Mouse (Mus musculus) gastrocnemius, adult 2 months (tissue): ENCODE measurements around the gene Epb41. TPM values are rescaled to one million over a fixed set of nuclear protein-coding genes. Genes with fewer than 3 reads are reported as not detected.

Source experiments
- DNase-seq: peaks from one replicate; pipeline ENCODE4 v3.0.0; 2022
- H3K27ac ChIP-seq: fragments of 200-600 bp; 2 replicates; pipeline ENCODE4 v1.8.1; 2022; ENCODE audit warnings: mild to moderate bottlenecking
- H3K4me3 ChIP-seq: fragments of 200-600 bp; 2 replicates; pipeline ENCODE4 v1.8.1; 2022; ENCODE audit warnings: mild to moderate bottlenecking, moderate library complexity
- CTCF ChIP-seq: fragments of 200-600 bp; IDR thresholded peaks from 2 replicates; pipeline ENCODE4 v1.8.1; 2022; ENCODE audit warnings: antibody characterized with exemption, mild to moderate bottlenecking, moderate library complexity
- intact Hi-C: fragments of 180-260 bp; cut with DNase I; formaldehyde crosslinking; loops from one replicate; pipeline ENCODE4 v1.15.1; 2025
- total RNA-seq, 2 experiments: library from RNA; stranded (reverse); gene quantifications; 2 replicates each; pipeline ENCODE4 v1.2.3; 2021

Gene Epb41
- total RNA-seq, 2 experiments from 2014 or later = 102 to 113 TPM

DNA sequence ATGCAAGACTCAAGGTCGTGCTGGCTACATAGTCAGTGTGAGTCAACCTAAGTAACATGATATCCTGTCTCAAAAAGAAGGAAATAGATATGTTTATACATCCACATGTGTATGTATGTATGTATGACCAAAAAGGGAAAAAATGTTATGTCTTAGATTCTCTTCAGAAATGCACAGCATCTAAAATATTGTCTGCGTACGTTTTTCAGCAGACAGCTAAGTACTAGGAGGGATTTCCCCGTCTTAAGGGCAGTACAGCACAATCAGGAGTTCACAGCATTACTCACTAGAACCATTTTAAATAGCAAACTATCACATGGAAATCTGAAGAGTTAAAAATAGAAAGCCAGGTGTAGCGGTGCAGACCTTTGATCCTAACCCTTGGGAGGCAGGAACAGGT, 38.0 kb downstream of the Epb41 start:
- intact Hi-C loops = loop anchor here (5.0 kb wide), 1 partner anchor 40 kb away; the partner anchor contains the start of gene Epb41
- no peak for TF ChIP-seq CTCF
- no peak for DNase-seq

DNA sequence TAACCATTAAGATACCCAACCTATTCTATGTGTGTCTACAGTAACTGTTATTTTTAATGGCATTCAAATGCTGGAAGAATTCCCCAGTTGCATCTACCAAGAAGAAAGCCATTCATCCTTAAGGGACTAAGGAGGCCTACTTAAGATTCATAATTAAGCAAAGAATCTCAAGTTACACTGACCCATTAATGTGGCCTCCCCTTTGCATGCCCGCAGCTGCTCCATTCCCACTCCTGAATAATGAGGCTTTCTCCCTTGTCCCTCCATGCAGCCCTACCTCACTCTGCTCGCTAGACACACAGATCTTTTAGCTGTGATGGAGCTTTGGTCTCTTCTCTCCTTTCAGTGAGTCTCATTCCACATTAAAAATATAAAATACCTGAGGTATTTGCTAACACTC, 40.9 kb downstream of the Epb41 start:
- H3K27ac ChIP-seq = no peak overlapping the region
- H3K4me3 ChIP-seq = no peak overlapping the region
- intact Hi-C loops = no loop called here
- DNase-seq = no peak
- no peak for TF ChIP-seq CTCF

More for the DNA sequence above, 38.0 kb downstream of the Epb41 start:
- H3K27ac ChIP-seq = peak overlapping the region; percentile 78; the same call in 1 of the 2 replicates
- H3K4me3 ChIP-seq = no peak overlapping the region

DNA sequence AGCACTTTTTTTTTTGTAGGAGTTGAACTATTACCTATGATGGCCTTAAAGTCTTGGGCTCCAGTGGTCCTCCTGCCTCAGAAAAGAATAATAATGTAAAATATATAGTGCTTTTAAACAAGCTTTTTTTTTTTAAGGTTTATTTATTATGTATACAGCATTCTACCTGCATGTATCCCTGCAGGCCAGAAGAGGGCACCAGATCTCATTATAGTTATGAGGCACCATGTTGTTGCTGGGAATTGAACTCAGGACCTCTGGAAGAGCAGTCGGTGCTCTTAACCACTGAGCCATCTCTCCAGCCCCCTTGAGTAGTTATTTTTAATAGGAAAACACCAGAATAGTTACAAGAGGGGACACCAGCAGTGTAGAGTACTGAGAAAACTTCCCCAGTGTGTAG, 41.9 kb downstream of the Epb41 start:
- no peak for DNase-seq
- H3K4me3 ChIP-seq = no peak overlapping the region
- intact Hi-C loops = no loop called here
- no peak overlapping the region for H3K27ac ChIP-seq
- TF ChIP-seq CTCF = peak; percentile 63

DNA sequence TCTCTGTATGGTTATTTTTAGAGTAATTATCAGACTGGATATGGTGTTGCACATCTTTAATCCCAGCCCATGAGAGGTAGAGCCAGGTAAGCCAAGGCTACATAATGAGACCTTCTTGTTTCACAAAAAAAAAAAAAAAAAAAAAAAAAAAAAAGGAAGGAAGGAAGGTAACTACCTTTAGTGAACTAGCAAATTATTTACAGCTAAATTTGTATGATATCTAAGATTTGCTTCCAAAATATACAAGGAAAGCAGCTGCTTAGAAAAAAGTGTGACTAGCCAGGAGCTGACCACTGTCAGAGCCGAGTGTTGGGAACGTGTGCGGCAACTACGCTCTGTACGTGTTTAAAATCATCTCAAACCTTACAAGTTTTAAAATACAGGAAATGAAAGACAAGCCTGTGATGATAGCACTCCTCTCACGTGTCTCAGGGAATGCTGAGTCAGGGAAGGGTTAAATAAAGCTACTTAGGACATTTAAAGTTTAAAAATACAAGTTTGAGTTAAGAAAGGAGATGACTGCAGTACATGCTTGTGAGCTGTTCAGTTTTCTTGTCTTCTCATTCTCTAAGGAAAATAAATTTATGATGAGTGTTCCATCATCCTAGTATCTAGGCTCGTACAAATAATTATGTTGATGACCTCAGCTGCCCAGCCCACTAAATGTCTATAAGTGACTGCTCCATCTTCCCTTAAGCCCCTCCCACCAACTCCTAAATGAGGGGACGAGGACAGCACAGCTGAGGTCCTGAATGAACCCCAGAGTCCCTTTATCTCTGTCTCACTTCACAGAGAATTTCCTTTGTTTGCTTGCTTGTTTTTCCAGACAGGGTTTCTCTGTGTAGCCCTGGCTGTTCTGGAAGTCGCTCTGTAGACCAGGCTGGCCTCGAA, 45.0 kb downstream of the Epb41 start:
- Histone ChIP-seq H3K4me3 (no peak overlapping the region), H3K27ac (peak overlapping the region; percentile 46)
- TF ChIP-seq CTCF = no peak
- intact Hi-C loops = no loop called here
- no peak for DNase-seq

DNA sequence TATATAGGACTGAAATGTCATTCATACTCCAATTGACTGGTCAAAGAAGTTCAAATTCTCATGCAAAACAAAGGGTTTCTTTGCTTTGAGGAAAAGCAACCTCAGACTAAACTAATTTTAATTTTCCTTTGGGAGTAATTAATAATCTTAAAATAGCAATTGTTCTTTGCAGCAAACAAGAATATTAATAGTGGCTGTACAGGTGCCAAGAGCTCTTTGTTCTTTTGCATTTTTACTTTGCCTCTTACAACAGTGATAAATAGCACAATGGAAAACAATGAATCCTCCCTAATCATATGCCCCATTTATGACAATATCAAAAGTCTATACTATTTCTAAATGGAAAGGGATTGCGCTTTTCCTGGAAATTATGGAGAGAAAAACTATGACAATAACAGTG, 47.3 kb downstream of the Epb41 start:
- no peak for DNase-seq

DNA sequence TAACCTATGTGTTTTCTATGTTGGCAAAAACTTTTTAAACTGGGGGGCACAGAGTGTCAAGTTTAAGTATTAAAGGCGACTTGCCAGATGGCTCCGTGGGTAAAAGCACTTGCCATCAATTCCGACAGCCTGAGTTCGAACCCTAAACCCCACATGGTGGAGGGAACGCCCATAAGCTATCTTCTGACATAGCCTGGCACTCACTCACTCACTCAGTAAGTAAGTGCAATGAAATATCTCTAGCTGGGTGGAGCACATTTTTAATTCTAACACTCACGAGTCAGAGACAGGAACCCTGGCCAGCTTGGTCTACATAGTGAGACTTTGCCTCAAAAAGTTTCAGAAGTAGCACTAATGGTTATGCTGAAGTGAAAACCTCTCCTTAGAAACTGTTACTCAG, 48.0 kb downstream of the Epb41 start:
- peak overlapping the region; percentile 57 for H3K27ac ChIP-seq
- intact Hi-C loops = no loop called here

More for the DNA sequence above, 47.3 kb downstream of the Epb41 start:
- TF ChIP-seq CTCF = no peak
- H3K4me3 ChIP-seq = no peak overlapping the region
- peak overlapping the region; percentile 79 for H3K27ac ChIP-seq
- intact Hi-C loops = no loop called here

DNA sequence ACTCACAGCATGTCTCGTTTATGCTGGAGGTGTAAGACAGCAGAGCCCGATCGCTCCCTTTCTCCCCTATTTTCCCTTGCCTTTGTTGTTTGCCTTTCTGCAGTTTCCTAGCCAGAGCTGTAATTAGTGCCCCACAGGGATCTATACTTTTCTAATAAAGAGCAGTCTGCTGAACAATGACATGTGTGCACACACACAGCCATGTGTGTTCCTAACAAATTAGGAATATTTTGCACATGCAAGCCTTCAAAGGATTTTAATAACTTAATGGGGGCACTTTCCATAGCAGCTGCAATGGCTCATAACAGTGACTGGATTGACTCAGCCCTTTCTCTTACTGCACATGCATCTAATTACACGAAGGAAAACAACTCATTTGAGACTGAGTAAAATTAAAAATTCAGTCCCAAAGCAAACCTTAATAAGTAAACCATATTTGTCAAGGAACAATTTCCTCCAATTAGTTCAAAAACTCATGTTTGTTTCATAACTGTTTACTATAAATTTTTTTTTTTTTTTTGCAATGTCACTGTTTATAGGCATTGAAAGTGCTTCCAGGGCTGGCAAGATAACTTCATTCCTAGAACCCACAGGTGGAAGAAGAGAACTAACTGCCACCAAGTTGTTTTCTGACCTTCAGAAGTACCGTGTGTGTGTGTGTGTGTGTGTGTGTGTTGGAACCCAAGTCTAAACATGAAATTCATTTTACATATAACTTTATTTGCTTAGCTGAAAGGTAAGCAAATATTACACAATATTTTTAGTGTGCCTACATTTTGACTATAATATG, 49.2 kb downstream of the Epb41 start:
- DNase-seq = no peak
- intact Hi-C loops = no loop called here

More for the DNA sequence above, 48.0 kb downstream of the Epb41 start:
- no peak for DNase-seq
- no peak overlapping the region for H3K4me3 ChIP-seq
- TF ChIP-seq CTCF = no peak

DNA sequence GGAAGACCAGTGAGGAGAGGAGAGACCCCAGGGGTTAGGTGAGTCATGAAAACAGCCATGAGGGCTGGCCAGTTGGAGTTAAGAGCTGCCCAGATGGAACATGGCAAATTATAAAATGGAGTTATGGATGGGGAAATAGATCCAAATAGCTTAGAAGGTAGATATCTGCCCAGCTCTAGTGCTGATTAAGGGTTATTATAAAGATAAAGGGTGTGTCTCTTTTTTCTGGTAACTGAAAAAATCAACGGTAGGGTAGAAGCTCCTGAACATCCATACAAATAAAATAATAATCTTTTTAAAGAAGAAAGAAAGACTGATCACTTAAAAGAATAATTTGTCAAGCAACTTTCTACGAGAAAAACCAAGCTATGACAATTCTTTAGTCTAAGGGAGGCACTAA, 49.9 kb downstream of the Epb41 start:
- DNase-seq = no peak
- TF ChIP-seq CTCF = no peak
- no peak overlapping the region for H3K4me3 ChIP-seq
- no peak overlapping the region; the same call in 1 of the 2 replicates for H3K27ac ChIP-seq
- intact Hi-C loops = no loop called here

More for the DNA sequence above, 49.2 kb downstream of the Epb41 start:
- TF ChIP-seq CTCF = no peak
- Histone ChIP-seq H3K4me3 (no peak overlapping the region), H3K27ac (peak overlapping the region; percentile 57; the same call in 1 of the 2 replicates)

DNA sequence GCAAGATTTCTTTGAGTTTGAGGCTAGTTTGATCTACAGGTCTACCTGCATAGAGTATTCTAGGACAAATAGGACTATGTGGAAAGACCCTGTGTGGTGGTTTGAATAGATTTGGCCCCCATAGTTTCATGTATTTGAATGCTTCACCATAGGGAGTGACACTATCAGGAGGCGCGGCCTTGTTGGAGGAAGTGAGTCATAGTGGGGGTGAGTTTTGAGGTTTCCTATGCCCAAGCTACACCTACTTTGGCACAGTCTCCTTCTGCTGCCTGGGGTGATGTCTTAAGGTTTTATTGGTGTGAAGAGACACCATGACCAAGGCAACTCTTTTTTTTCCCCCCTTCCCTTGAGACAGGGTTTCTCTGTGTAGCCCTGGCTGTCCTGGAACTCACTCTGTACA, 51.3 kb downstream of the Epb41 start:
- no peak for TF ChIP-seq CTCF
- Histone ChIP-seq H3K4me3 (no peak overlapping the region), H3K27ac (no peak overlapping the region)
- DNase-seq = no peak
- intact Hi-C loops = no loop called here

DNA sequence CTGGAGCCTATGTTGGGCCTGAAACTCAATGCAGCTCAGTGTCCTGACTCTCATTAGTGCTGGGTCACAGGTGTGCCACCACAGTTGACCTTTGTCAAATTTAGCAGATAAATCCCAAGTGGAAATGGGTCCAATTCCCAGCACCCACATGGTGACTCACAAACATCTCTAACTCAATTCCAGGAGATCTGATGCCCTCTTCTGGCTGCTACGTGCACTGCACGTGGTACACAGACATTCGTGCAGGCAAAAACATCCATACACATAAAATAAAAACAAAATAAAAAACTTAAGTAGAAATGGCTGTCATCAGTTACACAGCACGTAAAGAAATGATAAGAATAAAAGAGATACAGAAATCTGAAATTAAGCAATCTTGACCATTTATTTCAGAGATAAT, 52.5 kb downstream of the Epb41 start:
- intact Hi-C loops = no loop called here
- TF ChIP-seq CTCF = peak; percentile 43

DNA sequence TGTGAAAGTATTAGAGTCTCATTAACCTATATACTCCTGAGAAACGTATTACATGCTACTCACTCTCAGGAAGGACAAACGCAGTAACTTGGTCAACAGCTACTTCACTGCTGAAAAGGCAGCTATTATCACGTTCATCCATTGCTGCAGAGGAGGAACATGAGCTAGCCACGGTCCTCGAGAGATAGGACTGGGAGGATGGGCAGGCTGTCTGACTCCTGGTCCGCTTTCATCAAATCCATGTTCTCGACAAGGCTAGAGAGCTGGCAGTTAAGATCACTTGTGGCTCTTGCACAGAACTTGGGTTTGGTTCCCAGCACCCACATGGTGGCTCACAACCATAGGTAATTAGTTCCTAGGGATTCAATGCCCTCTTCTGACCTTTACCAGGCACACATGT, 53.2 kb downstream of the Epb41 start:
- Histone ChIP-seq H3K4me3 (no peak overlapping the region), H3K27ac (no peak overlapping the region)
- no peak for DNase-seq
- no peak for TF ChIP-seq CTCF
- intact Hi-C loops = no loop called here

More for the DNA sequence above, 52.5 kb downstream of the Epb41 start:
- no peak overlapping the region for H3K27ac ChIP-seq
- no peak for DNase-seq
- H3K4me3 ChIP-seq = no peak overlapping the region

DNA sequence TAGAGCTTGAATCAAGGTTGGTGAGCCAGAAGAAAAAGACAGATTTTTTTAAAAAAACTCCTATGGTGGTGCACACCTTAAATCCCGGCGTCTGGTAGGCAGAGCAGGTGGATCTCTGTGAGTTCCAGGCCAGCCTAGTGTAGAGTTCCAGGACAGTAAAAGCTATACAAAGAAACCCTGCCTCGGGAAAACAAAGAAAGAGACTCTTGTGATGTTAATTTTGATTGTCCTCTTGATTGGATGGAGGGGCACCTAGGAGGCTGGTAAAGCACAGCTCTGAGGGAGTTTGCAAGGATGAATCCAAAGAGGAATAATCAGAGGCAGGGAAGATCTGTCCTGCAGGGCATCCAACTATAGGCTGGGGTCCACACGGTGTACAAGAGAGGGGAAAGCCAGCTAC, 56.6 kb downstream of the Epb41 start:
- Histone ChIP-seq H3K4me3 (no peak overlapping the region), H3K27ac (no peak overlapping the region)
- DNase-seq = no peak
- intact Hi-C loops = no loop called here
- TF ChIP-seq CTCF = no peak

DNA sequence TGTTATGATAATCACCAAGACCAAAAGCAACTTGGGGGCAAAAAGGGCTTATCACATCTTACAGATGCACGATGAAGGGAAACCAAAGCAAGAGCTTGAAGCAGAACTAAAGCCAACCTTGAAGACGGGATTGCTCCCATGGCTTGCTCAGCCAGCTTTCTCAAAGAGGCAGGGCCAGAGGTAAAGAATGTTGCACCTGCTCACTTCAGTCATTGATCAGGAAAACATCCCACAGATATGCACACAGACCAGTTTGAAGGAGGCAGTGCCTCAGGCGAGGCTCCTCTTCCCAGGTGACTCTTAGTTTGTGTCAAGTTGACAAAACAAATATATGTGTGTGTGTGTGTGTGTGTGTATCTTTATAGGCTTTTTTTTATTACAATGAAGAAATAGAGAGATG, 59.7 kb downstream of the Epb41 start:
- Histone ChIP-seq H3K4me3 (no peak overlapping the region), H3K27ac (no peak overlapping the region)
- intact Hi-C loops = no loop called here
- no peak for DNase-seq
- no peak for TF ChIP-seq CTCF
